Mouse (Mus musculus): ENCODE measurements around the gene Map3k3.
"Not testable (repeated sequence)": the region's sequence is repeated elsewhere in the genome, so short reads cannot be mapped to it uniquely, and the experiment has no call there.

Map3k3 gene

GRCm38 (mm10) chr11:106084911-106085561 lies 623 bp downstream of the Map3k3 start:
- peak; percentile 82 for DNase-seq (ENCODE audit: low spot score)

GRCm38 (mm10) chr11:106098223-106098622 lies 13.8 kb downstream of the Map3k3 start:
- DNase-seq (ENCODE audit: low spot score), result no peak

- no peak for DNase-seq (ENCODE audit: low spot score)
Observed at GRCm38 (mm10) chr11:106102866-106103265, 18.5 kb downstream of the Map3k3 start.

- DNase-seq (ENCODE audit: low spot score), result no peak
Observed at GRCm38 (mm10) chr11:106106047-106106587, 21.7 kb downstream of the Map3k3 start.

GRCm38 (mm10) chr11:106111688-106112087 lies 27.3 kb downstream of the Map3k3 start:
- DNase-seq (ENCODE audit: low spot score), result no peak

GRCm38 (mm10) chr11:106122221-106122620 lies 37.8 kb downstream of the Map3k3 start:
- DNase-seq (ENCODE audit: low spot score), result no peak

GRCm38 (mm10) chr11:106122736-106123135 lies 38.3 kb downstream of the Map3k3 start:
- no peak for DNase-seq (ENCODE audit: low spot score)

GRCm38 (mm10) chr11:106124784-106125183 lies 40.4 kb downstream of the Map3k3 start:
- DNase-seq (ENCODE audit: low spot score), result no peak

- no peak for DNase-seq (ENCODE audit: low spot score)
Observed at GRCm38 (mm10) chr11:106125827-106126226, 41.4 kb downstream of the Map3k3 start.

GRCm38 (mm10) chr11:106126727-106127373 lies 42.4 kb downstream of the Map3k3 start:
- DNase-seq (ENCODE audit: low spot score), result not testable (repeated sequence)

GRCm38 (mm10) chr11:106129477-106129876 lies 45.1 kb downstream of the Map3k3 start:
- no peak for DNase-seq (ENCODE audit: low spot score)

- no peak for DNase-seq (ENCODE audit: low spot score)
Observed at GRCm38 (mm10) chr11:106132516-106132915, 48.1 kb downstream of the Map3k3 start.

GRCm38 (mm10) chr11:106134580-106135528 lies 50.4 kb downstream of the Map3k3 start:
- DNase-seq (ENCODE audit: low spot score), result peak; percentile 54

GRCm38 (mm10) chr11:106151219-106151618 lies 66.8 kb downstream of the Map3k3 start:
- no peak for DNase-seq (ENCODE audit: low spot score)

GRCm38 (mm10) chr11:106152132-106152531 lies 67.7 kb downstream of the Map3k3 start:
- no peak for DNase-seq (ENCODE audit: low spot score)

- DNase-seq (ENCODE audit: low spot score), result no peak
Observed at GRCm38 (mm10) chr11:106154091-106154490, 69.7 kb downstream of the Map3k3 start.

- DNase-seq (ENCODE audit: low spot score), result no peak
Observed at GRCm38 (mm10) chr11:106154770-106155169, 70.4 kb downstream of the Map3k3 start.

- no peak for DNase-seq (ENCODE audit: low spot score)
Observed at GRCm38 (mm10) chr11:106155761-106156160, 71.3 kb downstream of the Map3k3 start.

- no peak for DNase-seq (ENCODE audit: low spot score)
Observed at GRCm38 (mm10) chr11:106156257-106156656, 71.8 kb downstream of the Map3k3 start.

GRCm38 (mm10) chr11:106157154-106157553 lies 72.7 kb downstream of the Map3k3 start:
- DNase-seq (ENCODE audit: low spot score), result no peak

GRCm38 (mm10) chr11:106158081-106158929 lies 73.9 kb downstream of the Map3k3 start:
- DNase-seq (ENCODE audit: low spot score), result no peak

- DNase-seq (ENCODE audit: low spot score), result no peak
Observed at GRCm38 (mm10) chr11:106158930-106159215, 74.5 kb downstream of the Map3k3 start.
